Mouse (Mus musculus): ENCODE results near the gene Scube1.

Scube1 gene

GRCm38 (mm10) chr15:83566006-83566405, 158.8 kb downstream of the Scube1 start:
- no peak for DNase-seq (ENCODE audit: low spot score in 2 of 2)

- DNase-seq (ENCODE audit: low spot score in 2 of 2): peak; percentile 54 to 71
These were observed 159.4 kb downstream of the Scube1 start for GRCm38 (mm10) chr15:83565434-83565833.

- DNase-seq (ENCODE audit: low spot score in 2 of 2): peak; percentile 57 to 65
These were observed 160.8 kb downstream of the Scube1 start for GRCm38 (mm10) chr15:83563857-83564651.

GRCm38 (mm10) chr15:83563327-83563856, 161.4 kb downstream of the Scube1 start, which contains the start of the genes Tspo and Mcat:
TSS of gene Tspo (plus strand) at chr15:83563592.
TSS of gene Mcat (minus strand) at chr15:83563787.
- peak; percentile 71 to 74 for DNase-seq (ENCODE audit: low spot score in 2 of 2)

- DNase-seq (ENCODE audit: low spot score in 2 of 2): peak; percentile 92 to 94
These were observed 162.1 kb downstream of the Scube1 start for GRCm38 (mm10) chr15:83562626-83563270.

- DNase-seq (ENCODE audit: low spot score in 2 of 2): no peak
These were observed 163.8 kb downstream of the Scube1 start for GRCm38 (mm10) chr15:83560941-83561477.

GRCm38 (mm10) chr15:83555161-83555974, 169.5 kb downstream of the Scube1 start:
- DNase-seq (ENCODE audit: low spot score in 2 of 2): peak; percentile 85 to 90
